Mouse (Mus musculus): ENCODE data around the gene Acadvl. TPM values are rescaled to one million over a fixed set of nuclear protein-coding genes. Genes with fewer than 3 reads are reported as not detected.
A peak's percentile ranks its signal among the peaks of the same experiment; 100 is the strongest.

Acadvl gene
- polyA plus RNA-seq, 1 experiment from 2014 or later, result 52.9 TPM

DNA sequence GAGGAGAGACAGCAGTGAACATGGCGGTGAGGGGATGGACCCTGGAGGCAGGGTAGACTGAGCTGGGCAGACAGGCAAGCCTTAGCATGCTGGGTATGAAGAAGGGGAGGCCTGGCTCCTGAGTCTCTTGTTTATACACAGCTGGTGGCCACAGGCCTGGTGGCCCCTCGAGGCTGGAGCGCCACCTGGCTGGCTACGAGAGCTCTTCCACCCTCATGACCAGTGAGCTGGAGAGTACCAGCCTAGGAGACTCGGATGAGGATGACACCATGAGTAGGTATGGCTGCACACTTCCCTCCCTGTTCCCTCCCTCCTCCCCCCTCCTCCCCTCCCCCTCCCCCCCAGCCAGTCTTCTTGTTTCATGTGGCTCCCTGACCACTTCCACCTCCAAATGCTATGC is 9.7 kb downstream of the Acadvl start:
- 66% methylated on average over 5 of the region's 5 CpGs for WGBS
- DNase-seq (ENCODE audit: low spot score), result no peak

DNA sequence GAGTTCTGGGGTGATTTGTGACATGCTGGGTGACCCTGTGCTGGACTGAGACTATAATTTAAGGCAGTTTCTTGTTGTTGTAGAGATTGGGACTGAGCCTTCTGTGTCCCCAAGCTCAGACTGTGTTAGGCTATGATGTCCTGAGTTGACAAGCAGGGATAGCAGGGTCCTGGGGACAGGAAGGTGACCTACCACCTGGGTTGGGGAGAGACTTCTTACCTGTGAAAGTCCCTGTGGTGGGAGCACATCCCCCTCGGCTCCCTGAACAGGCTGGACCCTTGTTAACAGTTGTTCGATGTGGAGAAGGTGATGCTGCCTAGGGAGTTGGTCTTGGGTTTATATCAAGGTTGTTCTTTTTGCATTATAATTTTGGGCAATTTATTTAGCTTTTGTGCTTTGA is 12.7 kb downstream of the Acadvl start:
- 0 out of 2 replicates have a peak overlapping the region, but pooled peaks have one; percentile 78 for H3K4me3 ChIP-seq (ENCODE audit: low read depth, low read length)
- H3K9me3 ChIP-seq (ENCODE audit: control insufficient read depth, low read length), result no peaks in the 10 kb centered on the region
- peaks cover 14% of the 10 kb centered on the region; the same call in 1 of the 2 replicates for H3K4me1 ChIP-seq (ENCODE audit: control insufficient read depth, insufficient read depth, low read length)
- ATAC-seq (ENCODE audit: insufficient number of reproducible peaks, low FRiP score, low TSS enrichment, low read depth) (no peak), DNase-seq (ENCODE audit: low spot score) (no peak)
- no peak overlapping the region for H3K27ac ChIP-seq (replicated peaks; ENCODE audit: low read depth, low read length)
- H3K36me3 ChIP-seq (ENCODE audit: control insufficient read depth, insufficient read depth, low read length), result peaks cover 30% of the 10 kb centered on the region
- WGBS, result 96% methylated on average over 2 of the region's 2 CpGs
- H3K27me3 ChIP-seq (ENCODE audit: control insufficient read depth, insufficient read depth, low read length), result no peaks in the 10 kb centered on the region
- no peak overlapping the region for H3K9ac ChIP-seq (ENCODE audit: low read length)
- H3K4me2 ChIP-seq (ENCODE audit: low read depth, severe bottlenecking), result peak overlapping the region; percentile 90

More for the DNA sequence above, 9.7 kb downstream of the Acadvl start:
- H3K4me2 ChIP-seq (ENCODE audit: low read depth, severe bottlenecking), result no peak overlapping the region
- no peak overlapping the region for H3K4me3 ChIP-seq (ENCODE audit: low read depth, low read length)
- no peak overlapping the region for H3K9ac ChIP-seq (ENCODE audit: low read length)
- H3K9me3 ChIP-seq (ENCODE audit: control insufficient read depth, low read length), result no peaks in the 10 kb centered on the region
- H3K36me3 ChIP-seq (ENCODE audit: control insufficient read depth, insufficient read depth, low read length), result peaks cover 30% of the 10 kb centered on the region
- H3K27ac ChIP-seq (replicated peaks; ENCODE audit: low read depth, low read length), result no peak overlapping the region
- 0 out of 2 replicates have a peak, but pooled peaks cover 8% of the 10 kb centered on the region for H3K4me1 ChIP-seq (ENCODE audit: control insufficient read depth, insufficient read depth, low read length)
- no peaks in the 10 kb centered on the region for H3K27me3 ChIP-seq (ENCODE audit: control insufficient read depth, insufficient read depth, low read length)
- ATAC-seq (ENCODE audit: insufficient number of reproducible peaks, low FRiP score, low TSS enrichment, low read depth), result no peak

DNA sequence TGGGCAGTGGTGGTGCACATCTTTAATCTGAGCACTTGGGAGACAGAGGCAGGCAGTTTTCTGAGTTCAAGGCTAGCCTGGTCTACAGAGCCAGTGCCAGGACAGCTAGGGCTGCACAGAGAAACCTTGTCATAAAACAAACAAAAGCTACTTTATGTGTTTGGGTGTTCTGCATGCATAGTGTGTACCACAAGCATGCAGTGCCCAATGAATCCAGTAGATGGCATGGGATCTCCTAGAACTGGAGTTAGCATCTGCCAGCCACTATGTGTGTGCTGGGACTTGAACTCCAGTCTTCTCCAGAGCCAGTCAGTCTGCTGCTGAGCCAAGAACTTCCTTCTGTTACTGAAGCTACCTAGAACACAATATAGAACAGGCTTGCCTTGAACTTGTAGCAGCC is 13.3 kb downstream of the Acadvl start:
- Histone ChIP-seq H3K4me3 (ENCODE audit: low read depth, low read length) (peak overlapping the region; percentile 78), H3K9ac (ENCODE audit: low read length) (no peak overlapping the region), H3K9me3 (ENCODE audit: control insufficient read depth, low read length) (no peaks in the 10 kb centered on the region), H3K27ac (replicated peaks; ENCODE audit: low read depth, low read length) (no peak overlapping the region), H3K4me2 (ENCODE audit: low read depth, severe bottlenecking) (peak overlapping the region; percentile 90), H3K4me1 (ENCODE audit: control insufficient read depth, insufficient read depth, low read length) (peaks cover 14% of the 10 kb centered on the region; the same call in 1 of the 2 replicates), H3K27me3 (ENCODE audit: control insufficient read depth, insufficient read depth, low read length) (no peaks in the 10 kb centered on the region), H3K36me3 (ENCODE audit: control insufficient read depth, insufficient read depth, low read length) (peaks cover 25% of the 10 kb centered on the region)
- no peak for ATAC-seq (ENCODE audit: insufficient number of reproducible peaks, low FRiP score, low TSS enrichment, low read depth)
- peak; percentile 61 for DNase-seq (ENCODE audit: low spot score)

DNA sequence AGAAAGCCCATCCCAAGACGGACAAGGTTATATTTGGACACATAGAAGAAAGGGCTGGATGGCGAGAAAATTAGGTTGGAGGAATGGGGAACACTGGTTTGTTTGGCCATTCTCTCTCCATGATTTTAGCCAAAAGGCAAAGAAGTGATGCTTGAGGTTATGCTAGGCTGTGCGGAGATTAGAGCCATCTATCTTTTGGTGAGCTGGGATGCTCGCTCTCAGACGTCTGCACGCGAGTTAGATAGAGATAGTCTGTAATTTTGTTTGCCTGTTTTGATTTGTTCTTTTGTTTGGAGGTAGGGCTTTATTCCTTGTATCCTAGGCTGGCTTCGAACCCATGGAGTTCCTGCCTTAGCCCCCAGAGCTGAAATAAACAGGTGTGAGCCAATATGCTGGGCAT is 14.1 kb downstream of the Acadvl start:
- Histone ChIP-seq H3K27me3 (ENCODE audit: control insufficient read depth, insufficient read depth, low read length) (no peaks in the 10 kb centered on the region), H3K27ac (replicated peaks; ENCODE audit: low read depth, low read length) (peak overlapping the region; percentile 93), H3K9me3 (ENCODE audit: control insufficient read depth, low read length) (no peaks in the 10 kb centered on the region), H3K4me3 (ENCODE audit: low read depth, low read length) (peak overlapping the region; percentile 78), H3K4me2 (ENCODE audit: low read depth, severe bottlenecking) (peak overlapping the region; percentile 90), H3K4me1 (ENCODE audit: control insufficient read depth, insufficient read depth, low read length) (peaks cover 14% of the 10 kb centered on the region; the same call in 1 of the 2 replicates), H3K9ac (ENCODE audit: low read length) (peak overlapping the region; percentile 69), H3K36me3 (ENCODE audit: control insufficient read depth, insufficient read depth, low read length) (peaks cover 20% of the 10 kb centered on the region)
- WGBS, result 15% methylated on average over 8 of the region's 8 CpGs
- DNase-seq (ENCODE audit: low spot score) (no peak), ATAC-seq (ENCODE audit: insufficient number of reproducible peaks, low FRiP score, low TSS enrichment, low read depth) (no peak)

DNA sequence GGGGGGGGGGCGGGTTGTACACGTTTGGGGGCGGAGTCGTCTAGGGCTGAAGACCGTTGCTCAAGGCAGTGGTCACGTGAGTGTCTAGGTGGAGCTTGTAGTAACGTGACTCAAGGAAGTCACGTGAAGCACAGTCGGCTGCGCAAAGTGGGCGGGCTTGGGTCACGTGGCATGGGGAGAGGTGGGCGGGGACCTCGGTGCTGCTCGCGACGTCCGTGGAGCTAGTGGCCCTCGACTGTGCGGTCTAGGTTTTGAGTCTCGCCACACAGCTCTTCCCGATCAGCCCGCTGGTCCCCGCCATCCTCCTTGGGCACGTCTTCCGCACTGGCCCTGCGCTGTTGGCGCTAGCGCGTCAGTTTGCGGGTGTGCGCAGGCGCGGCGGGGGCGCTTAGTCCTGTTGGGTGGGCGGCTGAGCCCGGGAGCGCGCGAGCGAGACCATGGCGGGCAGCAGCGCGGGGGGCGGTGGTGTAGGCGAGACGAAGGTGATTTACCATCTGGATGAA is 14.8 kb downstream of the Acadvl start, which contains the start of gene Dvl2:
TSS of gene Dvl2 (plus strand) at position 200 of the 503 bp plus-strand sequence.
- Histone ChIP-seq H3K36me3 (ENCODE audit: control insufficient read depth, insufficient read depth, low read length) (peaks cover 20% of the 10 kb centered on the region), H3K9ac (ENCODE audit: low read length) (peak within 1 kb of the TSS; percentile 69), H3K4me1 (ENCODE audit: control insufficient read depth, insufficient read depth, low read length) (peaks cover 14% of the 10 kb centered on the region; the same call in 1 of the 2 replicates), H3K27ac (replicated peaks; ENCODE audit: low read depth, low read length) (peak within 1 kb of the TSS; percentile 93), H3K9me3 (ENCODE audit: control insufficient read depth, low read length) (no peaks in the 10 kb centered on the region), H3K4me2 (ENCODE audit: low read depth, severe bottlenecking) (peak within 1 kb of the TSS; percentile 90), H3K4me3 (ENCODE audit: low read depth, low read length) (peak within 1 kb of the TSS; percentile 78), H3K27me3 (ENCODE audit: control insufficient read depth, insufficient read depth, low read length) (no peaks in the 10 kb centered on the region)
- ATAC-seq (ENCODE audit: insufficient number of reproducible peaks, low FRiP score, low TSS enrichment, low read depth) (peak; percentile 59), DNase-seq (ENCODE audit: low spot score) (peak; percentile 95)
- under 1% methylated on average over 48 of the region's 48 CpGs for WGBS

DNA sequence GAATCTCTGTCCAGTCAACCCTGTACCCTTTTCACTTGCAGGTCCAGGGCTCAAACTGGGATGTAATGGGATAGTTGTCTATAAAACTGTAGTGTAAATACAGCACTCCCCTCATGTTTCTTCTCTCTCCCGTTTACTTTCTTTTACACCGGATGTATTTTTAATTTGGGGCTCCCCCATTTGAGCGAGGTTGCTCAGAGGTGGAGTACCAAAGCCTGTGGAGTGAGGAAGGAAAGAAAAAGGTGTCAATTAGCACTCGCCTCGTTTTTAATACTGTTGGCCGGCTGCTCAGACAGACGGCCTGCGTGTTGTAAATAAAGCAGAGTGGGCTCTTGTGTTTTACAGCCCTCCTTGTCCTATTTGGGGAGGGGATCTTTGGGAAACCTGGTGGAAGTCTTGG is 15.5 kb downstream of the Acadvl start:
- H3K9ac ChIP-seq (ENCODE audit: low read length), result no peak overlapping the region
- peaks cover 14% of the 10 kb centered on the region; the same call in 1 of the 2 replicates for H3K4me1 ChIP-seq (ENCODE audit: control insufficient read depth, insufficient read depth, low read length)
- H3K36me3 ChIP-seq (ENCODE audit: control insufficient read depth, insufficient read depth, low read length), result peaks cover 20% of the 10 kb centered on the region
- no peak overlapping the region for H3K4me3 ChIP-seq (ENCODE audit: low read depth, low read length)
- whole genome bisulfite sequencing, result 71% methylated on average over 8 of the region's 8 CpGs
- no peak for ATAC-seq (ENCODE audit: insufficient number of reproducible peaks, low FRiP score, low TSS enrichment, low read depth)
- no peak overlapping the region for H3K27ac ChIP-seq (replicated peaks; ENCODE audit: low read depth, low read length)
- no peaks in the 10 kb centered on the region for H3K27me3 ChIP-seq (ENCODE audit: control insufficient read depth, insufficient read depth, low read length)
- no peaks in the 10 kb centered on the region for H3K9me3 ChIP-seq (ENCODE audit: control insufficient read depth, low read length)
- H3K4me2 ChIP-seq (ENCODE audit: low read depth, severe bottlenecking), result no peak overlapping the region
- no peak for DNase-seq (ENCODE audit: low spot score)

DNA sequence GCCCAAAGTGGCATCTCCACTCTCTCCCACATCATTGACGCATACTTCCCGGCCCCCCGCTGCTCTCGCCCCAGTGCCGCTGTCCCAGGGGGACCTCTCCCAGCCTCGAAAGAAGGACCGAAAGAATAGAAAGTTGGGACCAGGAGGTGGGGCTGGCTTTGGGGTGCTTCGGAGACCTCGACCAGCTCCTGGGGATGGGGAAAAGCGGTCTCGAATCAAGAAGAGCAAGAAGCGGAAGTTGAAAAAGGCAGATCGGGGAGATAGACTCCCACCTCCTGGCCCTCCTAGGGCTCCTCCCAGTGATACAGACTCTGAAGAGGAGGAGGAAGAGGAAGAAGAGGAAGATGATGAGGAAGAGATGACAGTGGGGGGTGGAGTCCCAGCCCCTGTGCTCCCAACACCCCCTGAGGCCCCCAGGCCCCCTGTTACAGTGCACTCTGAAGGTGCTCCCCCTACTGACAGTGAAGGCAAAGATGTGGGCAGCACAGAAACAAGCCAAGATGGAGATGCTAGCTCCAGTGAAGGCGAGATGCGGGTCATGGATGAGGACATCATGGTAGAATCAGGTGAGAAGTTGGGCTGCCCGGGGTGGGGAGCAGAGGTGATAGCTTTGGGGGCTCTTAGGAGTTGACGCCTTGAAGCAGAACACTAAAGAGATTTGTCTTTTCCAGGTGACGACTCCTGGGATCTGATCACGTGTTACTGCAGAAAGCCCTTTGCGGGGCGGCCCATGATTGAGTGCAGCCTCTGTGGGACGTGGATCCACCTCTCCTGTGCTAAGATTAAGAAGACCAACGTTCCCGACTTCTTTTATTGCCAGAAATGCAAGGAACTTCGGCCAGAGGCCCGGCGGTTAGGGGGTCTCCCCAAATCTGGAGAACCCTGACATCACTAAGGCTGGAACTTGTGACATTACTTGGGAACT is 16.4 kb downstream of the Acadvl start:
- ATAC-seq (ENCODE audit: insufficient number of reproducible peaks, low FRiP score, low TSS enrichment, low read depth) (no peak), DNase-seq (ENCODE audit: low spot score) (no peak)
- Histone ChIP-seq H3K4me1 (ENCODE audit: control insufficient read depth, insufficient read depth, low read length) (peaks cover 14% of the 10 kb centered on the region; the same call in 1 of the 2 replicates), H3K9me3 (ENCODE audit: control insufficient read depth, low read length) (no peaks in the 10 kb centered on the region), H3K9ac (ENCODE audit: low read length) (no peak overlapping the region), H3K4me2 (ENCODE audit: low read depth, severe bottlenecking) (no peak overlapping the region), H3K36me3 (ENCODE audit: control insufficient read depth, insufficient read depth, low read length) (peaks cover 22% of the 10 kb centered on the region), H3K4me3 (ENCODE audit: low read depth, low read length) (no peak overlapping the region), H3K27me3 (ENCODE audit: control insufficient read depth, insufficient read depth, low read length) (no peaks in the 10 kb centered on the region), H3K27ac (replicated peaks; ENCODE audit: low read depth, low read length) (no peak overlapping the region)
- WGBS, result 92% methylated on average over 27 of the region's 27 CpGs

DNA sequence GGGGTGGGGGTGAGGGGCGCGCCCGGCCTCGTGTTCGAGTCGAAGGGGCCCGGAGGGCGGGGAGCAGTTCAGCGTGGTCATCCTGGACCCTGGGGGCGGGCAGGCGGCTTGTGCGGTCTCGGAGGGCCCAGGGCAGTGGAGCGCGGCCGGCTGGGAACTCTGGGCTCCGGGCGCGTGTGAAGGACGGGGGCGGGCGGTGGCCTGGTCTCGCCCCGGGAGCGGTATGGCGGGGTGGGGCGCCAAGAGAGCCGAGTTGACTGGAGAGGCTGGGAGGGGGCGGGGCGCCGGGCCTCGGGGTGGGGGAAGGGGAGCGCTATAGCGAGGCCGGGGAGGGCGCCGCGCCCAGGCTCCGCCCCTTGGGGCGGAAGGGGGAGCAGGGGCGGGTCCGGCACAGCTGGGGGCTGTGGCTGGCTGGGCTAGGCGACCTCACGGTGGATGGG is 18.1 kb downstream of the Acadvl start:
- peak overlapping the region; percentile 98 for H3K4me3 ChIP-seq (ENCODE audit: low read depth, low read length)
- peak overlapping the region; percentile 96 for H3K9ac ChIP-seq (ENCODE audit: low read length)
- no peaks in the 10 kb centered on the region for H3K27me3 ChIP-seq (ENCODE audit: control insufficient read depth, insufficient read depth, low read length)
- DNase-seq (ENCODE audit: low spot score) (peak; percentile 91), ATAC-seq (ENCODE audit: insufficient number of reproducible peaks, low FRiP score, low TSS enrichment, low read depth) (peak; percentile 52)
- peaks cover 15% of the 10 kb centered on the region; the same call in 1 of the 2 replicates for H3K4me1 ChIP-seq (ENCODE audit: control insufficient read depth, insufficient read depth, low read length)
- H3K27ac ChIP-seq (replicated peaks; ENCODE audit: low read depth, low read length), result peak overlapping the region; percentile 97
- WGBS, result 2% methylated on average over 30 of the region's 44 CpGs
- peak overlapping the region; percentile 48 for H3K4me2 ChIP-seq (ENCODE audit: low read depth, severe bottlenecking)
- H3K36me3 ChIP-seq (ENCODE audit: control insufficient read depth, insufficient read depth, low read length), result peaks cover 25% of the 10 kb centered on the region
- H3K9me3 ChIP-seq (ENCODE audit: control insufficient read depth, low read length), result no peaks in the 10 kb centered on the region
